Mouse (Mus musculus) monocyte, adult 5-6 weeks (primary cell): Measurements from ENCODE around the gene Cdnf. TPM values are rescaled to one million over a fixed set of nuclear protein-coding genes. Genes with fewer than 3 reads are reported as not detected.

ENCODE experiments used
- ATAC-seq: fragments of 153-309, 156-312 bp; replicated peaks from 2 replicates; pipeline ENCODE4 v1.8.0; 2017; ENCODE audit warnings: mild to moderate bottlenecking; ENCODE audit not compliant: low TSS enrichment, insufficient number of reproducible peaks, severe bottlenecking, poor library complexity, low FRiP score
- total RNA-seq: library from RNA; stranded (forward); fragments of 200-1000, 200-491, 200-594 nt; gene quantifications from 3 replicates; pipeline ENCODE4 v1.2.3, GENCODE M21; 2017

The Cdnf gene
- total RNA-seq, 1 experiment from 2014 or later: not detected

- no peak for ATAC-seq
Observed at GRCm38 (mm10) chr2:3575140-3575539, 62.3 kb downstream of the Cdnf start.

Other genes with a start within 250 kb of the Cdnf start
- 18.0 to 31.9 TPM (median 18.3 TPM) in 3 replicates for gene Nmt2, start 228.8 kb upstream of the Cdnf start, total RNA-seq
- 1.8 to 9.9 TPM (median 4.4 TPM) in 3 replicates for gene Rpp38, start 180.4 kb upstream of the Cdnf start, total RNA-seq
- gene Acbd7, start 176.9 kb upstream of the Cdnf start, total RNA-seq: 4.5 TPM in 1 of 3 replicates, not detected in the others
- gene Olah, start 115.8 kb upstream of the Cdnf start, total RNA-seq: not detected in 3 replicates
- 2.1 to 6.9 TPM in 2 of 3 replicates, not detected in the other for gene Meig1, start 90.4 kb upstream of the Cdnf start, total RNA-seq
- gene Dclre1c, start 88.9 kb upstream of the Cdnf start, total RNA-seq: 18.0 to 38.5 TPM (median 22.6 TPM) in 3 replicates
- gene Suv39h2, start 38.0 kb upstream of the Cdnf start, total RNA-seq: 0.11 to 4.4 TPM (median 0.87 TPM) in 3 replicates
- 6.8 to 13.6 TPM (median 9.7 TPM) in 3 replicates for gene Gm45902, start 240 bp upstream of the Cdnf start, total RNA-seq
- gene Hspa14, start 216 bp upstream of the Cdnf start, total RNA-seq: 87.0 to 139 TPM (median 114 TPM) in 3 replicates
- gene Fam107b, start 57.5 kb downstream of the Cdnf start, total RNA-seq: 432 to 778 TPM (median 669 TPM) in 3 replicates